ENCODE assay signal across 8 mouse cellular contexts in genomic region chr3:101605291-101605690, GRCm38 (mm10). TPM values are rescaled to one million over a fixed set of nuclear protein-coding genes. Genes with fewer than 3 reads are reported as not detected.
DNase-seq lines count a peak whose midpoint lies in the region; ATAC-seq lines count a peak whose summit lies in the region.

No protein-coding gene starts in this region.

- WGBS in kidney, embryonic 16.5 days: 19% methylated on average over 5 of the region's 5 CpGs
- 17% methylated on average over 5 of the region's 5 CpGs for WGBS in embryonic facial prominence, embryonic 12.5 days
- 17% methylated on average over 5 of the region's 5 CpGs for WGBS in hindbrain, embryonic 14.5 days
- WGBS in midbrain, embryonic 14.5 days: 14% methylated on average over 5 of the region's 5 CpGs

- peaks cover 42% of the 10 kb centered on the region for H3K4me1 ChIP-seq in kidney, embryonic 16.5 days (ENCODE audit: insufficient read depth, low read length)
- H3K4me1 ChIP-seq in embryonic facial prominence, embryonic 12.5 days: peaks cover 30% of the 10 kb centered on the region
- peaks cover 33% of the 10 kb centered on the region for H3K4me1 ChIP-seq in hindbrain, embryonic 14.5 days (replicated peaks; ENCODE audit: control insufficient read depth, insufficient read depth, low read length)
- H3K4me1 ChIP-seq in midbrain, embryonic 14.5 days (ENCODE audit: control insufficient read depth, insufficient read depth, low read length): peaks cover 36% of the 10 kb centered on the region

- no peak overlapping the region for H3K27ac ChIP-seq in kidney, embryonic 16.5 days (ENCODE audit: low read length)
- peak overlapping the region; percentile 97; the same call in 1 of the 2 replicates for H3K27ac ChIP-seq in embryonic facial prominence, embryonic 12.5 days
- H3K27ac ChIP-seq in hindbrain, embryonic 14.5 days: peak overlapping the region; percentile 90; the same call in 1 of the 2 replicates
- H3K27ac ChIP-seq in midbrain, embryonic 14.5 days (replicated peaks; ENCODE audit: low read depth, low read length): peak overlapping the region; percentile 95

- H3K4me3 ChIP-seq in kidney, embryonic 16.5 days (ENCODE audit: low read length): peak overlapping the region; percentile 94
- peak overlapping the region; percentile 82 for H3K4me3 ChIP-seq in embryonic facial prominence, embryonic 12.5 days
- peak overlapping the region; percentile 67 for H3K4me3 ChIP-seq in hindbrain, embryonic 14.5 days (replicated peaks; ENCODE audit: low read length)
- H3K4me3 ChIP-seq in midbrain, embryonic 14.5 days (replicated peaks; ENCODE audit: low read depth, low read length): peak overlapping the region; percentile 86

- H3K9me3 ChIP-seq in kidney, embryonic 16.5 days (ENCODE audit: low read length): no peaks in the 10 kb centered on the region
- no peaks in the 10 kb centered on the region for H3K9me3 ChIP-seq in embryonic facial prominence, embryonic 12.5 days
- no peaks in the 10 kb centered on the region for H3K9me3 ChIP-seq in hindbrain, embryonic 14.5 days (ENCODE audit: control insufficient read depth, low read length)
- H3K9me3 ChIP-seq in midbrain, embryonic 14.5 days (ENCODE audit: control insufficient read depth, low read length): no peaks in the 10 kb centered on the region

- ATAC-seq in kidney, embryonic 16.5 days (ENCODE audit: low FRiP score, low TSS enrichment): no peak
- ATAC-seq in embryonic facial prominence, embryonic 12.5 days (ENCODE audit: insufficient number of reproducible peaks, insufficient read depth, low FRiP score, low TSS enrichment): no peak
- no peak for ATAC-seq in hindbrain, embryonic 14.5 days (ENCODE audit: low FRiP score)
- no peak for ATAC-seq in midbrain, embryonic 14.5 days (ENCODE audit: low FRiP score, low TSS enrichment)
- ATAC-seq in megakaryocyte-erythroid progenitor cell, adult 5-6 weeks (replicated peaks; ENCODE audit: low FRiP score, low TSS enrichment, poor library complexity, severe bottlenecking): no peak

- H3K9ac ChIP-seq in kidney, embryonic 16.5 days (replicated peaks; ENCODE audit: low read length): peak overlapping the region; percentile 68
- H3K9ac ChIP-seq in embryonic facial prominence, embryonic 12.5 days: peak overlapping the region; percentile 95
- peak overlapping the region; percentile 85 for H3K9ac ChIP-seq in hindbrain, embryonic 14.5 days
- H3K9ac ChIP-seq in midbrain, embryonic 14.5 days (replicated peaks; ENCODE audit: low read length): peak overlapping the region; percentile 87

- no peak for DNase-seq in kidney, adult 18-20 months
- DNase-seq in hindbrain, embryonic 14.5 days (ENCODE audit: low spot score): no peak
- DNase-seq in midbrain, embryonic 14.5 days: no peak
- DNase-seq in left cerebral cortex, adult 8-10 months (ENCODE audit: low spot score in 2 of 2): no peak
- DNase-seq in natural killer cell, adult 2 months (ENCODE audit: low spot score in 2 of 2): no peak

- H3K27me3 ChIP-seq in kidney, embryonic 16.5 days (ENCODE audit: insufficient read depth, low read length): no peaks in the 10 kb centered on the region
- no peaks in the 10 kb centered on the region for H3K27me3 ChIP-seq in embryonic facial prominence, embryonic 12.5 days
- no peaks in the 10 kb centered on the region for H3K27me3 ChIP-seq in hindbrain, embryonic 14.5 days (ENCODE audit: control insufficient read depth, insufficient read depth, low read length)
- no peaks in the 10 kb centered on the region for H3K27me3 ChIP-seq in midbrain, embryonic 14.5 days (ENCODE audit: control insufficient read depth, insufficient read depth, low read length)

- H3K36me3 ChIP-seq in kidney, embryonic 16.5 days (ENCODE audit: insufficient read depth, low read length): no peaks in the 10 kb centered on the region
- H3K36me3 ChIP-seq in embryonic facial prominence, embryonic 12.5 days: no peaks in the 10 kb centered on the region
- no peaks in the 10 kb centered on the region for H3K36me3 ChIP-seq in hindbrain, embryonic 14.5 days (replicated peaks; ENCODE audit: control insufficient read depth, insufficient read depth)
- H3K36me3 ChIP-seq in midbrain, embryonic 14.5 days (ENCODE audit: control insufficient read depth, insufficient read depth, low read length): no peaks in the 10 kb centered on the region

- H3K4me2 ChIP-seq in kidney, embryonic 16.5 days (replicated peaks; ENCODE audit: low read depth, low read length): peak overlapping the region; percentile 75
- H3K4me2 ChIP-seq in embryonic facial prominence, embryonic 12.5 days (replicated peaks): peak overlapping the region; percentile 73
- peak overlapping the region; percentile 71 for H3K4me2 ChIP-seq in hindbrain, embryonic 14.5 days (replicated peaks)
- peak overlapping the region; percentile 62 for H3K4me2 ChIP-seq in midbrain, embryonic 14.5 days (ENCODE audit: low read length)

RNA-seq across cellular contexts. Expression of gene Atp1a1, which starts 0.8 kb away (rescaled TPM):
- polyA plus RNA-seq in kidney, embryonic 16.5 days (2015; fragmentation: Nextera tagmentation; extraction: Ambion mirVana): 362 and 426 TPM in 2 replicates
- 59.8 and 66.4 TPM in 2 replicates for polyA plus RNA-seq in embryonic facial prominence, embryonic 12.5 days (2016; fragmentation: Nextera tagmentation; extraction: Ambion mirVana)
- 105 and 112 TPM in 2 replicates for polyA plus RNA-seq in hindbrain, embryonic 14.5 days (2014; fragmentation: Nextera tagmentation; extraction: Ambion mirVana)
- 80.9 and 84.7 TPM in 2 replicates for polyA plus RNA-seq in midbrain, embryonic 14.5 days (2014; fragmentation: Nextera tagmentation; extraction: Ambion mirVana)
- total RNA-seq in left cerebral cortex, adult 8-10 months (2022): 100 to 1,000 TPM; 805 to 868 (median 852) TPM
- 105 TPM in 2 replicates for total RNA-seq in megakaryocyte-erythroid progenitor cell, adult 5-6 weeks (2014; fragmentation: Nextera tagmentation)
- total RNA-seq in megakaryocyte-erythroid progenitor cell, adult 5-6 weeks (2017): 120 and 168 TPM in 2 replicates
